Mouse (Mus musculus) gastrocnemius, postnatal 36 days (tissue): Measurements from ENCODE around the gene Zfp266. TPM values are rescaled to one million over a fixed set of nuclear protein-coding genes. Genes with fewer than 3 reads are reported as not detected.

Experiments
- DNase-seq, 2 experiments: peaks; one replicate each; pipeline ENCODE4 v3.0.0; 2022
- intact Hi-C: fragments of 180-260 bp; cut with DNase I; formaldehyde crosslinking; loops from one replicate; pipeline ENCODE4 v1.15.1; 2025
- total RNA-seq, 2 experiments: library from RNA; stranded (reverse); gene quantifications; 2 replicates each; pipeline ENCODE4 v1.2.3; 2021

The Zfp266 gene
- total RNA-seq, 2 experiments from 2014 or later = 14.0 to 16.2 TPM

- DNase-seq = no peak
- intact Hi-C loops = no loop called here
Measured at GRCm38 (mm10) chr9:20493281-20493680, 27.9 kb downstream of the Zfp266 start.

GRCm38 (mm10) chr9:20492527-20493233, 28.5 kb downstream of the Zfp266 start, which contains the start of gene Zfp426:
Gene Zfp426, minus strand, starts transcription at chr9:20492746.
- peak; percentile 67 to 86 for DNase-seq
- intact Hi-C loops = no loop called here

- intact Hi-C loops = no loop called here
- no peak for DNase-seq
Measured at GRCm38 (mm10) chr9:20491858-20492526, 29.2 kb downstream of the Zfp266 start.

- DNase-seq = no peak
- intact Hi-C loops = no loop called here
Measured at GRCm38 (mm10) chr9:20489536-20489935, 31.7 kb downstream of the Zfp266 start.

- intact Hi-C loops = no loop called here
- no peak for DNase-seq
Measured at GRCm38 (mm10) chr9:20479396-20479795, 41.8 kb downstream of the Zfp266 start.

GRCm38 (mm10) chr9:20476632-20477031, 44.6 kb downstream of the Zfp266 start:
- no peak for DNase-seq
- intact Hi-C loops = no loop called here

GRCm38 (mm10) chr9:20466761-20467442, 54.3 kb downstream of the Zfp266 start:
- intact Hi-C loops = loop anchor here (2.0 to 10.0 kb wide), 4 partner anchors 78 to 368 kb away; partner anchors contain the start of gene Pin1
- peak in 1 of 2 experiments; percentile 30 for DNase-seq

GRCm38 (mm10) chr9:20459377-20460317, 61.6 kb downstream of the Zfp266 start, which contains the start of gene Zfp26:
Gene Zfp26, minus strand, starts transcription at chr9:20460162.
- intact Hi-C loops = loop anchor here (10.0 kb wide), 3 partner anchors 145 to 1615 kb away; partner anchors contain the start of genes Gm49318 and Zfp653
- DNase-seq = peak; percentile 50 to 66

GRCm38 (mm10) chr9:20453647-20454046, 67.6 kb downstream of the Zfp266 start:
- DNase-seq = no peak
- intact Hi-C loops = loop anchor here (10.0 kb wide), 1 partner anchor 1621 kb away; the partner anchor contains the start of genes Gm49318 and Zfp653

GRCm38 (mm10) chr9:20451493-20451892, 69.7 kb downstream of the Zfp266 start:
- intact Hi-C loops = loop anchor here (10.0 kb wide), 1 partner anchor 1623 kb away; the partner anchor contains the start of genes Gm49318 and Zfp653
- DNase-seq = no peak

Other genes with a start within 250 kb of the Zfp266 start
- not detected for gene Olfr39, start 239.1 kb downstream of the Zfp266 start, total RNA-seq
- not detected for gene Olfr873, start 222.9 kb downstream of the Zfp266 start, total RNA-seq
- gene Olfr18, start 185.3 kb downstream of the Zfp266 start, total RNA-seq = not detected
- gene Zfp560, start 136.2 kb downstream of the Zfp266 start, total RNA-seq = 10 to 100 TPM in 1 of 2 experiments, 1 to 10 TPM in 1; 9.2 to 10.8 TPM
- gene Zfp26, start 61.3 kb downstream of the Zfp266 start, total RNA-seq = 1 to 10 TPM; 7.6 to 9.4 TPM
- gene Zfp426, start 28.7 kb downstream of the Zfp266 start, total RNA-seq = 1 to 10 TPM; 6.1 to 8.2 TPM
- 1 to 10 TPM; 2.6 to 3.0 TPM for gene Zfp846, start 59.9 kb upstream of the Zfp266 start, total RNA-seq
- 100 to 1,000 TPM; 163 to 198 TPM for gene Ubl5, start 121.5 kb upstream of the Zfp266 start, total RNA-seq
- 1 to 10 TPM; 4.7 to 6.0 TPM for gene Fbxl12, start 123.3 kb upstream of the Zfp266 start, total RNA-seq
- 10 to 100 TPM; 12.6 to 13.4 TPM for gene Pin1, start 130.7 kb upstream of the Zfp266 start, total RNA-seq
- under 1 TPM in 1 of 2 experiments, not detected in 1; 0.13 TPM for gene Olfm2, start 224.9 kb upstream of the Zfp266 start, total RNA-seq